Mouse (Mus musculus) limb, embryonic 11.5 days (tissue): ENCODE data around the gene Ttc12. TPM values are rescaled to one million over a fixed set of nuclear protein-coding genes. Genes with fewer than 3 reads are reported as not detected.

ENCODE experiments used
- ATAC-seq: fragments of 200-750 bp; cut with Nextera tagmentation; 2 replicates; pipeline ENCODE4 v1.8.0; 2017; ENCODE audit warnings: low read depth; ENCODE audit not compliant: insufficient number of reproducible peaks, low FRiP score, low TSS enrichment
- DNase-seq: peaks from one replicate; pipeline ENCODE4 v3.0.0-alpha.2; 2015; ENCODE audit warnings: low spot score
- H3K27ac ChIP-seq: fragments of 300-500 bp; sonication (generic); replicated peaks from 2 replicates; pipeline ENCODE4 v1.5.1; 2014; ENCODE audit warnings: low read depth, mild to moderate bottlenecking, low read length
- H3K27me3 ChIP-seq: fragments of 300-500 bp; sonication (generic); 2 replicates; pipeline ENCODE4 v1.6.1; 2014; ENCODE audit warnings: mild to moderate bottlenecking, low read length, mixed read lengths; ENCODE audit not compliant: control insufficient read depth, insufficient read depth
- H3K36me3 ChIP-seq: fragments of 300-500 bp; sonication (generic); 2 replicates; pipeline ENCODE4 v1.6.1; 2014; ENCODE audit warnings: mild to moderate bottlenecking, low read length, moderate library complexity, mixed read lengths; ENCODE audit not compliant: control insufficient read depth, insufficient read depth
- H3K4me1 ChIP-seq: fragments of 300-500 bp; sonication (generic); 2 replicates; pipeline ENCODE4 v1.6.1; 2014; ENCODE audit warnings: low read length, mixed read lengths; ENCODE audit not compliant: control insufficient read depth, insufficient read depth
- H3K4me2 ChIP-seq: fragments of 300-500 bp; sonication (generic); 2 replicates; pipeline ENCODE4 v1.6.1; 2014; ENCODE audit warnings: low read depth, mild to moderate bottlenecking, moderate library complexity; ENCODE audit not compliant: severe bottlenecking
- H3K4me3 ChIP-seq: fragments of 300-500 bp; sonication (generic); 2 replicates; pipeline ENCODE4 v1.5.1; 2014; ENCODE audit warnings: low read depth, low read length
- H3K9ac ChIP-seq: fragments of 300-500 bp; sonication (generic); 2 replicates; pipeline ENCODE4 v1.6.1; 2014; ENCODE audit warnings: mild to moderate bottlenecking, low read length
- H3K9me3 ChIP-seq: fragments of 300-500 bp; sonication (generic); 2 replicates; pipeline ENCODE4 v1.6.1; 2016; ENCODE audit warnings: low read length; ENCODE audit not compliant: control insufficient read depth
- WGBS: fragments of 180-500 bp; shearing (Covaris S2); extraction: QIAGEN DNeasy Blood & Tissue Kit; methylation state at CpG from one replicate; pipeline ENCODE4 v1.1.7; 2014; 5-methylcytosine and 5-hydroxymethylcytosine counted together
- polyA plus RNA-seq: library from polyadenylated mRNA; unstranded; fragments of >200 nt; fragmentation: Nextera tagmentation; extraction: Ambion mirVana; gene quantifications from 2 replicates; pipeline ENCODE4 v1.2.1, GENCODE M21; 2014

Gene Ttc12
- polyA plus RNA-seq, 1 experiment from 2014 or later = 1.8 TPM

DNA sequence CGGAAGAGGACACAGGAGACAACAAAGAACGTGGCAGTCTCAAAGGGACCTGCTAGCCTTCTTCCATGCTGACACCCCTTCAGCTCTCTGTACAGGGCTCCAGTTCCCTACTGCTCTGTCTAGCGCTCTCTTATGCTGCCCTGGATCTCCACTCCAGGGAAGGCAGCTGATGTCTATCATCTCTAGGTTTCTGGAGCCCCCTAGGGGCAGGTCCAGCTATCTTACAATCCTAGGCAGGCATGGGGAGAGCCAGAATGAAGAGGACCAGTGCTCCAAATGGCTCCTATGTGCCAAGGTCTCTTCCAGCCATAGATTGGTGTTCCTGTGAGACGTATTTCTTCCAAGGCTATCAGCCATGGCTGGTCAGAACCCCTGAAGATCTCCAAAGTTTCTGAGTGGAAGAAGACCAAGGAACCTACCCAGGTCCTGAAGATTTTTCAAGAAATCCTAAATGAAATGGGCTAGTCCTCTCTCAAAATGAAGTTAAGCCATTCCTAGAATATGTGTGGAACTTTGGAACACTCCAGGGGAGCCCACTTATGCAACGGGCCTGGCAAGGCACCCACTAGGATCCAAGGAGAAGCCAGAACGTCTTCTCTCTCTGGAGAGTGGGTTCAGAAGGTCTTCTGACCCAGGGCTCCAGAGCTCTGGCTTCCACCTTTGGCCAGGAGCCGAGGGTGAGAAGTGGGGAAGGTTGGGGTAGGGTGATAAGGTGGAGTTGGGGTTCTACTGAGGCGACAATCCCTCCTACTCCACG lies 22.0 kb upstream of the Ttc12 start:
- ATAC-seq (no peak), DNase-seq (no peak)
- H3K4me3 ChIP-seq = no peak overlapping the region
- 91% methylated on average over 9 of the region's 9 CpGs for WGBS
- no peaks in the 10 kb centered on the region for H3K27me3 ChIP-seq
- no peak overlapping the region for H3K27ac ChIP-seq
- no peak overlapping the region for H3K4me2 ChIP-seq
- H3K4me1 ChIP-seq = no peaks in the 10 kb centered on the region
- H3K36me3 ChIP-seq = no peaks in the 10 kb centered on the region; the same call in 1 of the 2 replicates
- no peaks in the 10 kb centered on the region for H3K9me3 ChIP-seq
- no peak overlapping the region for H3K9ac ChIP-seq

DNA sequence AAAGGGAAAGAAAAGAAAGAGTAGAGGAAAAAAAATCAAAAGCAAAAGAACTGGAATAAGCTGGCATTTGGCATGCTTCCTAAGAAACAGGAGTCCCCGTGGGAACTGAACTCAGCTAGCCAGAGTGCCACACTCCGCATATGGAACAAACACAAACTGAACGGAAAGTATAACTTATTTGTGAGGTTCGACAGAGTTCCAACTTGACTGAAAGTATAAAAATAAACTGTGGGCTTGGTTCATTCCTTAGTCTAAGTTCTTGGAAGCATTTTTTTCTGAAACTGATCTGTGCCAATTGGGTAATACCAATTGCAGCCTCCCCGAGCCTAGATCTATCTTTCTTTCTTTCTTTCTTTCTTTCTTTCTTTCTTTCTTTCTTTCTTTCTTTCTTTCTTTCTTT lies 18.6 kb upstream of the Ttc12 start:
- Histone ChIP-seq H3K4me3 (no peak overlapping the region), H3K27me3 (no peaks in the 10 kb centered on the region), H3K4me1 (no peaks in the 10 kb centered on the region), H3K9me3 (no peaks in the 10 kb centered on the region), H3K27ac (no peak overlapping the region), H3K9ac (no peak overlapping the region), H3K4me2 (no peak overlapping the region), H3K36me3 (no peaks in the 10 kb centered on the region; the same call in 1 of the 2 replicates)
- ATAC-seq (no peak), DNase-seq (no peak)
- WGBS = 81% methylated on average over 5 of the region's 5 CpGs

DNA sequence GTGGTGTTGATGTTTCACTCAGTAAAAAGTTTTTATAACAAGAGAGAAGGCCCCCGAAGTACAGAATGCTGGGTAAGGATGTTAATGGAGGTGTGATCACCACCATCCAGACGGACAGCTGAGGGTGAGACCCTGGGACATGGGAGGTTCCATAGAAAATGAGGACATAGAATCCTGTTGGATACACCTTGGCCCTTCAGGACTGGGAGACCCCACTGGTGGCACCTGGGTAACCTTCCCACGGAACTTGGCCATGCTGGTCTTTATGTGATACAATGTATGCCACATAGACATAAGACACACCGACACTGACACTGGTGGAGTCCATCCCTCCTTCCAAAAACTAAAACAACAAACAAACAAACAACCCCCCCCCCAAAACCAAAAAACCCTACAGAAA lies 16.2 kb upstream of the Ttc12 start:
- no peak overlapping the region for H3K4me3 ChIP-seq
- H3K36me3 ChIP-seq = no peaks in the 10 kb centered on the region
- WGBS = 86% methylated on average over 4 of the region's 4 CpGs
- ATAC-seq (no peak), DNase-seq (no peak)
- no peak overlapping the region for H3K4me2 ChIP-seq
- no peaks in the 10 kb centered on the region for H3K27me3 ChIP-seq
- H3K27ac ChIP-seq = no peak overlapping the region
- no peaks in the 10 kb centered on the region for H3K4me1 ChIP-seq
- H3K9ac ChIP-seq = no peak overlapping the region
- no peaks in the 10 kb centered on the region for H3K9me3 ChIP-seq

DNA sequence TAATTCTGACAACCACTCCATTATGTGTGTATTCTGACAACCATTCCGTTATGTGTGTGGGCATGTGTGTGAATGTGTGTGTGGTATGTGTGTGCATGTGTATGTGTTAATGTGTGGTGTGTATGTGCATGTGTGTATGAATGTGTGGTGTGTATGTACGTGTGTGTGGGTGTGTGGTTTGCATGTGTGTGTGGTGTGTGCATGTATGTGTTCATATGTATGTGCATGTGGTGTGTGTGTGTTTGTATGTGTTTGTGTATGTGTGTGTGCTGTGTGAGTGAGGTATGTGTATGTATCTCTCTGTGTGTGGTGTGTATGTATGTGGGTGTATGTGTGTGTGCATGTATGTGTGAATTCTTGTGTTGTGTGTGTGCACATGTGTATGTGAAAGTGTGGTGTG lies 13.9 kb upstream of the Ttc12 start:
- H3K4me2 ChIP-seq = no peak overlapping the region
- no peaks in the 10 kb centered on the region for H3K27me3 ChIP-seq
- no peak overlapping the region for H3K4me3 ChIP-seq
- no peak overlapping the region for H3K27ac ChIP-seq
- ATAC-seq (no peak), DNase-seq (no peak)
- 92% methylated on average over 2 of the region's 2 CpGs for WGBS
- no peaks in the 10 kb centered on the region for H3K9me3 ChIP-seq
- no peaks in the 10 kb centered on the region for H3K4me1 ChIP-seq
- H3K9ac ChIP-seq = no peak overlapping the region
- no peaks in the 10 kb centered on the region for H3K36me3 ChIP-seq

DNA sequence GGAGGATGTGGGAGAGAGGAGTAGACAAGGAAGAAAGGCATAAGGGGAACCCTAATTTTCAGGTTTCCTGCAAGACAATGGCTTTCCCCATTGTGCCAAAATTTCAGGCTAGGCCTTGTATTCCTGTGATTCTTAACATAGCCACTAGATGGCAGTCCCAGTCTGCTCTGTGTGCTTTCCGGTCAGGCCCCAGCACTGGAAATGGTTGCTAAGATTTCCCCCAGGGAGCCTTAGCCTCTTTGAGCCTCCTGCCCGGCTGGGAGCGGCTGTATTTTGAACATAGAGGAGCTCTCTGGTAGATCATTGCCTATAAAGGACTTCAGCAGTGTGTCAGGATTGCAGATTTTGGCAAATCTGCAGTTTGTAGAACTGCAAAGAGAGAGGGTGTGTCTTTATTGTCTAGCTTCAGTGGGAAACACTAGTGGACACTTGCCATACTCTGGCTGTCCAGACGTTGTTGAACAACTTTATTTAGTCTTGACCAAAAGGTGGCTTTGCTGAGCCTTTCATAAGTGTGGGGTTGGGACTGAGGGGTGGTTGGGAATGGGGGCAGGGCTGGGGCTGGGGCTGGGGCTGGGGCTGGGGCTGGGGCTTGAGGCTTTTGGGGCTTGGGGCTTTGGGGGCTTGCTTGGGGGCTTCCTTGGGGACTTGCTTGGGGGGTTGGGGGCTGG lies 8.1 kb upstream of the Ttc12 start:
- Histone ChIP-seq H3K9ac (no peak overlapping the region), H3K27me3 (no peaks in the 10 kb centered on the region), H3K36me3 (no peaks in the 10 kb centered on the region), H3K4me1 (peaks cover 3% of the 10 kb centered on the region; the same call in 1 of the 2 replicates), H3K4me3 (no peak overlapping the region), H3K27ac (no peak overlapping the region), H3K9me3 (no peaks in the 10 kb centered on the region), H3K4me2 (no peak overlapping the region)
- no peak for ATAC-seq
- 10% methylated on average over 4 of the region's 4 CpGs for WGBS
- peak; percentile 77 for DNase-seq

DNA sequence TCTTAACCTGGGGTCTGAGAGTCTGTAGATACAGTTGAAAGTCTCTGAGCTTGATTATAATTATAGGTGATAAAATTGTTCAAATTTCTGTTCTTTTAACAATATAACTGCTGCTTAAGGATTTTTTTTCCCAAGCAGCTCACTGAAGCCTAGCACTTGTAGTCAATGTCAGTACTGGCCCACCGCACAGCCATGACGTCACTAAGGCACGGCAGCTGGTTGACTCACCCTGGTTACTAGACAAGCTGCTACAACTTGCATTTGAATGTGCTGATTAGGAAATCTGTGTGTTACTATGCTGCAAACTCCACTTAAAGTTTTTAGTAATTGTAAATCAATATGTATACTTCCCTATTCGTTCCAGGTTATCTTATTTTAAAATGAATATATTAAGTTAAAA lies 4.6 kb upstream of the Ttc12 start:
- H3K36me3 ChIP-seq = no peaks in the 10 kb centered on the region
- H3K9ac ChIP-seq = no peak overlapping the region
- ATAC-seq (no peak), DNase-seq (peak; percentile 12)
- H3K9me3 ChIP-seq = no peaks in the 10 kb centered on the region
- no peak overlapping the region for H3K4me3 ChIP-seq
- no peaks in the 10 kb centered on the region for H3K27me3 ChIP-seq
- H3K27ac ChIP-seq = no peak overlapping the region
- H3K4me1 ChIP-seq = peaks cover 5% of the 10 kb centered on the region; the same call in 1 of the 2 replicates
- H3K4me2 ChIP-seq = no peak overlapping the region
- 89% methylated on average over 4 of the region's 4 CpGs for WGBS

DNA sequence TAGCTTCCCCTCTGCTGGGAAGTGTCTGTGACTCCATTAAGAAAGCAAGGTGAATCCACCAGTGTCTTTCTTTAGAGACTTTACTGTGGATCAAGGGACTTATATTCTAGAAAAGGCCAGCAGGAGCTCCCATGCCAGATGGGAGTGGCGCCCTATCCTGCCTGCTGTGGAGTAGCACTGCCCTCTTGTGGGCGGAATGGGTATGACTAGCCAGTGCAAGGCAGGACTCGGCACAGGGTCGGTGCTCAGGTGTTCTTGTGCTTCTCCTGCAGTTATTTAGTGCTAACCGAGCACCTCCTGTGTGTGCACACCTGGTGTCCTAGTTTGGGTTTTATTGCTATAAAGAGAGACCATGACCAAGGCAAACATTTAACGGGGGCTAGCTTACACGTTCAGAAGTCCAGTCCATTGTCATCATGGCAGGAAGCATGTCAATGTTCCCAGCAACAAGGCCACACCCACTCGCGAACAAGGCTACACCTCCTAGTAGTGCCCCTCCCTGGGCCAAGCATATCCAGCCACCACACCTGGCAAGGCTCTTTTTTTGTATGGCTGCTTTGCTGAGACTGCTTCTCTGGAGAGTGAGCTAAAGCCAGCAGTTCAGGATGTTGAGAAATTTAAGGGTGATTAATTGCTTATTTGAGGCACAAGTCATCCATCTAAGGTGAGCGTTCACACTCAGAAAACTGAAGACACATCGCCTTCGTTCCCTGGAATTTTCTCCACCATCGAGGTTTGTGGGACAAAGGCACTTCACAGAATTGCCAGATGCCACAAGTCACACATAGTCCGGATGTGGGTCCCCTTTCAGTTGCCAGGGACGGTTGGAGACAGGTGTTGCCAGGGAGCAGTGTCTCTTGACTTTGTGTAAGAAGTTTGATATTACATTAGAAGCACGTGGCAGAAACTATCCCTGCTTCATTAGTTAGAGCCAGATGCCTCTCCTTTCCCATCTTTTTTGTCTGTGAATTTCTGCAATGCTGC lies 3.2 kb upstream of the Ttc12 start:
- no peak overlapping the region for H3K9ac ChIP-seq
- H3K4me1 ChIP-seq = peaks cover 12% of the 10 kb centered on the region; the same call in 1 of the 2 replicates
- H3K9me3 ChIP-seq = no peaks in the 10 kb centered on the region
- H3K27me3 ChIP-seq = no peaks in the 10 kb centered on the region
- no peaks in the 10 kb centered on the region for H3K36me3 ChIP-seq
- no peak overlapping the region for H3K27ac ChIP-seq
- DNase-seq = peak; percentile 93
- H3K4me3 ChIP-seq = no peak overlapping the region
- 0 out of 2 replicates have a peak, but pooled peaks have one; percentile 40 for ATAC-seq
- WGBS = 35% methylated on average over 16 of the region's 16 CpGs
- no peak overlapping the region for H3K4me2 ChIP-seq

DNA sequence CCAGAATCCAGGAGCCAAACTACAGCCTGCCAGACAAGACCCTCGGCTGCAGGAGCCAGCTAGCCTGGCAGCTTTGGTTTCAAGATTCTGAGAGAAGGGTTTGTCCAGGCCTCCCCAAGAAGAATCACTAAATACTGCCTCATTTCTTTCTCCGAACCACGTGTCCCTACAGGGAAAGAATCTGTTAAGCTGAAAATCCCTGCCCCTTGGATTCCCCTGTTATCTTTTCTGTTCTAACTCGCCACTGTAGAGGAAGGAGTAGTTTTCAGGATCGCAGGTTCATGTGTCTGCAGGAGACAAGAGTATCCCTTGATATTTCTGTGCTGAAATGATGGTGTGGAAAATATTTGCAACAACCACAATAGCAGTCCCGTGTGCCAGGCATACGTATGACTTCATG lies 2.2 kb upstream of the Ttc12 start:
- H3K27ac ChIP-seq = no peak overlapping the region
- no peaks in the 10 kb centered on the region for H3K9me3 ChIP-seq
- H3K27me3 ChIP-seq = no peaks in the 10 kb centered on the region
- no peak overlapping the region for H3K4me2 ChIP-seq
- no peak overlapping the region for H3K4me3 ChIP-seq
- 80% methylated on average over 7 of the region's 7 CpGs for WGBS
- H3K36me3 ChIP-seq = no peaks in the 10 kb centered on the region
- DNase-seq (no peak), ATAC-seq (no peak)
- H3K4me1 ChIP-seq = peaks cover 10% of the 10 kb centered on the region; the same call in 1 of the 2 replicates
- no peak overlapping the region for H3K9ac ChIP-seq
